Mouse (Mus musculus): ENCODE results near the gene Aebp2. TPM values are rescaled to one million over a fixed set of nuclear protein-coding genes. Genes with fewer than 3 reads are reported as not detected.
"Not testable (repeated sequence)": the region's sequence is repeated elsewhere in the genome, so short reads cannot be mapped to it uniquely, and the experiment has no call there.

The Aebp2 gene
- total RNA-seq, 2 experiments from 2014 or later, result 32.0 to 39.4 TPM

- not testable (repeated sequence) for ATAC-seq (replicated peaks; ENCODE audit: poor library complexity, severe bottlenecking)
These were observed 17.3 kb upstream of the Aebp2 start for GRCm38 (mm10) chr6:140605173-140605572.

GRCm38 (mm10) chr6:140605732-140606131, 16.7 kb upstream of the Aebp2 start:
- no peak for ATAC-seq (replicated peaks; ENCODE audit: poor library complexity, severe bottlenecking)

GRCm38 (mm10) chr6:140606534-140606933, 15.9 kb upstream of the Aebp2 start:
- no peak for ATAC-seq (replicated peaks; ENCODE audit: poor library complexity, severe bottlenecking)

GRCm38 (mm10) chr6:140608666-140609065, 13.8 kb upstream of the Aebp2 start:
- ATAC-seq (replicated peaks; ENCODE audit: poor library complexity, severe bottlenecking), result no peak

GRCm38 (mm10) chr6:140609533-140609932, 12.9 kb upstream of the Aebp2 start:
- peak; percentile 45 for ATAC-seq (replicated peaks; ENCODE audit: poor library complexity, severe bottlenecking)

GRCm38 (mm10) chr6:140610117-140610516, 12.3 kb upstream of the Aebp2 start:
- ATAC-seq (replicated peaks; ENCODE audit: poor library complexity, severe bottlenecking), result peak; percentile 64

GRCm38 (mm10) chr6:140611282-140611681, 11.2 kb upstream of the Aebp2 start:
- no peak for ATAC-seq (replicated peaks; ENCODE audit: poor library complexity, severe bottlenecking)

GRCm38 (mm10) chr6:140611893-140612473, 10.5 kb upstream of the Aebp2 start:
- ATAC-seq (replicated peaks; ENCODE audit: poor library complexity, severe bottlenecking), result no peak

GRCm38 (mm10) chr6:140613822-140614221, 8.6 kb upstream of the Aebp2 start:
- peak; percentile 25; the same call in 1 of the 2 replicates for ATAC-seq (replicated peaks; ENCODE audit: poor library complexity, severe bottlenecking)

GRCm38 (mm10) chr6:140614711-140615110, 7.8 kb upstream of the Aebp2 start:
- ATAC-seq (replicated peaks; ENCODE audit: poor library complexity, severe bottlenecking), result peak; percentile 42; the same call in 1 of the 2 replicates

GRCm38 (mm10) chr6:140620531-140621349, 1.7 kb upstream of the Aebp2 start:
- ATAC-seq (replicated peaks; ENCODE audit: poor library complexity, severe bottlenecking), result no peak

GRCm38 (mm10) chr6:140621622-140622021, 841 bp upstream of the Aebp2 start:
- no peak for ATAC-seq (replicated peaks; ENCODE audit: poor library complexity, severe bottlenecking)

- ATAC-seq (replicated peaks; ENCODE audit: poor library complexity, severe bottlenecking), result peak; percentile 70
These were observed 998 bp downstream of the Aebp2 start for GRCm38 (mm10) chr6:140623226-140624095.

- peak; percentile 23 for ATAC-seq (replicated peaks; ENCODE audit: poor library complexity, severe bottlenecking)
These were observed 1.9 kb downstream of the Aebp2 start for GRCm38 (mm10) chr6:140624096-140625051.

- no peak for ATAC-seq (replicated peaks; ENCODE audit: poor library complexity, severe bottlenecking)
These were observed 6.9 kb downstream of the Aebp2 start for GRCm38 (mm10) chr6:140629176-140629859.

- no peak for ATAC-seq (replicated peaks; ENCODE audit: poor library complexity, severe bottlenecking)
These were observed 7.8 kb downstream of the Aebp2 start for GRCm38 (mm10) chr6:140630306-140630705.

- ATAC-seq (replicated peaks; ENCODE audit: poor library complexity, severe bottlenecking), result no peak
These were observed 11.2 kb downstream of the Aebp2 start for GRCm38 (mm10) chr6:140633616-140634015.

- peak; percentile 58 for ATAC-seq (replicated peaks; ENCODE audit: poor library complexity, severe bottlenecking)
These were observed 13.8 kb downstream of the Aebp2 start for GRCm38 (mm10) chr6:140636290-140636689.

- no peak for ATAC-seq (replicated peaks; ENCODE audit: poor library complexity, severe bottlenecking)
These were observed 19.5 kb downstream of the Aebp2 start for GRCm38 (mm10) chr6:140642010-140642409.
